Mouse (Mus musculus) heart, postnatal 14 days (tissue): Measurements from ENCODE around the gene Hist1h2bj. TPM values are rescaled to one million over a fixed set of nuclear protein-coding genes. Genes with fewer than 3 reads are reported as not detected.

ENCODE experiments used
- DNase-seq, 2 experiments: peaks; one replicate each; pipeline ENCODE4 v3.0.0; 2021 to 2022
- intact Hi-C: fragments of 180-260 bp; cut with DNase I; formaldehyde crosslinking; loops from one replicate; pipeline ENCODE4 v1.15.1; 2025
- total RNA-seq, 2 experiments: library from RNA; stranded (reverse); gene quantifications; 2 replicates each; pipeline ENCODE4 v1.2.3; 2021

Gene Hist1h2bj
- total RNA-seq, 2 experiments from 2014 or later, result 36.4 to 83.6 TPM

- no peak for DNase-seq
- intact Hi-C loops, result no loop called here
Observed at GRCm38 (mm10) chr13:22013716-22014115, 29.3 kb upstream of the Hist1h2bj start.

DNA sequence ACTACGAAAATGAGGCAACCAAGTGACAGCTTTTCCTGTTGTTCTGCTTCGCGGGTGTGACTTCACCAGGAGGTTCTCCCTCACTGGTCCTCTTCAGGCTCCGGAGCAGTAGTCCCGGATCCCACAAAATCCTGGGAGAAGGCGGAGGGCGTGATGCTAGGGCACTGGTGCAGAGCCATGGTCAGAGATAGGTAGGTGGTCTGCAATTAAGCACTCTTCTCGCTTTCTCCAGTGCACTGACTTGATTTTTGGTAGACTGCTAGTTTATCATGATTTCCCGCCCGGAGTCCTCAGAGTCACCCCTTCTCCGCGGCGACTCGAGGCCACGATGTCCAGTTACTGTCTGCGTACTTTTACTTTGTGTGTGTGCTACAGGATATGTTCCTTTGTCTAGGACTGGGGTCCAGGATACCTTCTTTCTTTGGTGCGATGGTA lies 28.6 kb upstream of the Hist1h2bj start:
- intact Hi-C loops, result no loop called here
- DNase-seq, result peak in 1 of 2 experiments; percentile 23

DNA sequence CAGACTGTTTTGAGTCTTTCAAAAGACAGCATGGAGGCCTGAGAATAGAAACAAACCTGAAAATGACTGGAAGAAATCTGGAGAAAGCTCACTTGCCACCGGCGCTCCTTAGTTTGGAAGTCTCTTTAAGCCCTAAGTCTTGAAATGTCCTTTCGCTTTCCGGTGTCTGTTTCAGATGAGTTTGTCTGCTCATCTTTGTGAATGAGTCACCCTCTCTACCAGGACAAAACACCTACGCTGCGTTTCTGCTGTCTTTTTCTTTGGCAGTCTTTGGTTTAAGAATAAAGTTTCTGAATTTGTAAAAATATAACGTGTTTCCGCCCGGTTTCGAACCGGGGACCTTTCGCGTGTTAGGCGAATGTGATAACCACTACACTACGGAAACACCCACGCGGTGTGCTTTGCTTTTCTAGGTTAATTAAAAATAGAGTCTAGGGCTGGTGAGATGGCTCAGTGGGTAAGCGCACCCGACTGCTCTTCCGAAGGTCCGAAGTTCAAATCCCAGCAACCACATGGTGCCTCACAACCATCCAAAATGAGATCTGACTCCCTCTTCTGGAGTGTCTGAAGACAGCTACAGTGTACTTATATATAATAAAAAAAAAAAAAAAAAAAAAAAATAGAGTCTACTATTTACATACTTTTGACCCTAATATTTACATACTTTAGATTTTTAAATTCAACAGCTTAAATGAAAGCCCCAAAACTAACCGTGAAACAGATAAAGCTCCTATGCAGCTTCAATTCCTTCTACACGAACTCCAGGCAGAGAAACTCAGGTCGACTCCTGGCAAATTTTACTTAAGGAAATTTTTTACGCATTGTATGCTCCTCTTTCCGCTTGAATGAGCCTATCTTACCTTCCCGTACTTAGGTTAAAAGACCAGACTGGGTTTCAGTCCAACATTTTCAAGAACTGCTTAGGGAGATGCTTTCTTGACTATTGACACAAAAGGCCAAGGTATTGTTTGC lies 27.2 kb upstream of the Hist1h2bj start:
- DNase-seq, result peak; percentile 69 to 78
- intact Hi-C loops, result no loop called here

DNA sequence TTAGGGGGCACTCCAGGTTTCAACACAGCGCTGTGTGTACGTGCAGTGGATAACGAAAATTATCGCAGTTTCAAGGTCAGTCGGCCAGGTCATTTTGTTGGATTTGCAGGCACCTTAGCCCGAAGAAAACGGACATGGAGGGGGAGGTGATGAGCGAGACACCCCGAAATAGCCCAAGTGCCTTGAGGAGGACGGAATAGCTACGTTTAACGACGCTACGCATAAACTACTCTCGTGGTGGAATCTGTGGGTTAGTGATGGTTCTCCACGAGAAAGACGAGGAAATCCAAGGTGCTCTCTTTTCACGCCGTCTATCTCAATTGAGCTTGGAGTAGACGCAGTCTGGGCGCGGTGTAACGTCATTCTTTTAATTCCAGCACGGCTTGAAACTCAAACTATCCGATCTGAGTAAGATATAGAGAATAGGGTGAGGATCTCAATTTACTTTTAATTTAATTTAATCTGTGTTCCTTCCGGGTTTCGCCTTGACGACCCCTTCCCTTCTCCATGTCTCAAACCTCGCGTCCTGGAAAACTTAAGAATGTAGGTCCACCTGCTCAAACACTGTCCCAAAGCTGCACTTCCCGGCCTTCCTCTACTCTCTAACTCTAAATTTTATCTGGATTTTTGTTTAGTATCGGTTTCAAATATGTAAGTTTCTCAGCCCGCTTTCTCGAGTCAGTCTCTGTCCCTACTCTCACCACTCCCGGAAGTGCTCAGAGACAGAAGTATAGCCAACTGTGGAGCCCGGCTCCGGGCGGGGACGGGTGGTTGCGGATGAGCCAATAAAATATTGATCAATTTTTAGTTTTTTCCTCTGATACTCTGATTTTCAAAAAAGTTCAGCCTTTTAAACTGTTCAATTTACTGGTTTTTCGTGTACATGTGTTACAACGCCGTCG lies 22.8 kb upstream of the Hist1h2bj start:
- DNase-seq, result no peak
- intact Hi-C loops, result loop anchor here (5.0 to 10.0 kb wide), 2 partner anchors 615 to 1432 kb away; partner anchors contain the start of gene Zkscan3

DNA sequence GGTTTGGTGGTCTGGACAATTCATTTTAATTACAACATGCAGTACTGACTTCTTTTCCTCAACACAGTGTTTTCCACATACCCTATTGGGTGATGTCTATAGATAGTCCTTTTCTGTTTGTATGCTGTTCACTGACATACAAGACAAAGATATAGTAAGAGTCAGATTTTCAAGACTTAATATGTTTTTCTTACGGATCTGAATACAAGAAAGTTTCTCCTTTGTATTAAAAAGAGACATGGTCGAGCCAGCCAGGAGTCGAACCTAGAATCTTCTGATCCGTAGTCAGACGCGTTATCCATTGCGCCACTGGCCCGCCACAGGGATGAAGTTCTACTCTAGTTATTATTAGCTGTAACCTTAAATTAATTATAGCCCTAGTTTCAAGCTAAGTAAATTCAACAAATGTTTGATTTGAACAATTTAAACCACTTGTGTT lies 22.1 kb upstream of the Hist1h2bj start:
- intact Hi-C loops, result loop anchor here (5.0 to 10.0 kb wide), 2 partner anchors 616 to 1431 kb away; partner anchors contain the start of gene Zkscan3
- DNase-seq, result peak; percentile 66 to 78

- DNase-seq, result no peak
- intact Hi-C loops, result loop anchor here (5.0 to 10.0 kb wide), 2 partner anchors 617 to 1431 kb away; partner anchors contain the start of gene Zkscan3
Observed at GRCm38 (mm10) chr13:22021581-22021980, 21.4 kb upstream of the Hist1h2bj start.

DNA sequence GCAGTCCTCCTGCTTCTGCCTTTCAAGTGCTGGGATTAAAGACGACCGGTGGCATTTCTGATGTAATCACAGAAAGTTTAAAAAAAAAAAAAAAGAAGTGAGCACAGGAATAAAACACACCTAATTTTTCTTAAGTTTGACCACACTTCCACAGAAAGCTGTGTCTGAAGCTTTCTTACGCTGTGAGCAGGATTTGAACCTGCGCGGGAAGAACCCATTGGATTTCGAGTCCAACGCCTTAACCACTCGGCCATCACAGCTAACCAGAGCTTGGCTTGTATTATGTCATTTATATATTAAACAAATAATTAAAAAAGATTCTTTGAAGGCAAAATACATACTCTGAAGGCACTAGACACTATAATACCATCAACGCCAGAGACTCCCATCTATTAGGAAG lies 20.8 kb upstream of the Hist1h2bj start:
- intact Hi-C loops, result loop anchor here (5.0 to 10.0 kb wide), 2 partner anchors 617 to 1430 kb away; partner anchors contain the start of gene Zkscan3
- peak; percentile 78 to 87 for DNase-seq

DNA sequence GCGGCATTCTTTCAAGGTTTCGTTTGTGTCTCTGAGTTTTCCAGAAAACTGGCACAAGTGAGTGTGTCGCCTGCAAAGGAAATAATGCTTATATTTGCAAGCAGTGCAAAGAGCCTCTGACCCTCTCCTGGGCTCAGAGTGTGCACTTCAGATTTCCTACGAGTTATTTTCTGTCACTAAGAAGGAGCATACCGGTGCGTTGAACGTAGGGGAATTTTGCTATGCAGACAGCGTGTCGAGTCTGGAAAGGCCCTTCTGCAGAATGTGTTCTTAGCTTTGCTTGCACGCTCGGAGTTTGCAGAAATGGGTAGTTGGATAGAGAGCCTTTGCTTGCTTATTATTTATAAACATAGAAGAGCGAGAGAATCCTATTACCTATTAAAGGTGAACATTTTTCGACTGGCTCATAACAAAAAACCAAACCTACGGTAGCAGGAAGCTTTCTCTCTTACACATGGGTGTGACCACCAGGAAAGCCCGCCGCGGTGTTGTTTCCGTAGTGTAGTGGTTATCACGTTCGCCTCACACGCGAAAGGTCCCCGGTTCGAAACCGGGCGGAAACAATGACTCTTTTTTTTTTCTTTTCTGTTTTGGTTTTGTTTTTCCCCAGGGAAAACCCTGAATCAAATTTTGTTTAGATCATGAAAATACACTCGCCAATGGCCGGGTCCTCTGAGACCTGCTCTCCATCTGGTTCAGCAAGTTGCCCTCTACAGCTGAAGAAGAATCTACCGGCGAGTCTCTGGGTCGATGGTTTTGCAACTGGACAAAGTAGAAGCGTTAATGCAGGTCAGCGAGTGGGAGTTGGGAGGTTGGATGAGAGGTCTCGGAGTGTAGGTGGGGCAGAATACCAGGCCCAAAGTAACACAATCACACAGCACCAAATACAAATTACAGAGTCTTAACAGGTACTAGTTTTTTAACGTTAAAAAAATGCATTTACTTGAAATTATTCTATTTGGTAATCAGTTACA lies 16.7 kb upstream of the Hist1h2bj start:
- intact Hi-C loops, result loop anchor here (5.0 to 10.0 kb wide), 3 partner anchors 314 to 1491 kb away; partner anchors contain the start of gene Zkscan3
- peak; percentile 85 to 91 for DNase-seq

DNA sequence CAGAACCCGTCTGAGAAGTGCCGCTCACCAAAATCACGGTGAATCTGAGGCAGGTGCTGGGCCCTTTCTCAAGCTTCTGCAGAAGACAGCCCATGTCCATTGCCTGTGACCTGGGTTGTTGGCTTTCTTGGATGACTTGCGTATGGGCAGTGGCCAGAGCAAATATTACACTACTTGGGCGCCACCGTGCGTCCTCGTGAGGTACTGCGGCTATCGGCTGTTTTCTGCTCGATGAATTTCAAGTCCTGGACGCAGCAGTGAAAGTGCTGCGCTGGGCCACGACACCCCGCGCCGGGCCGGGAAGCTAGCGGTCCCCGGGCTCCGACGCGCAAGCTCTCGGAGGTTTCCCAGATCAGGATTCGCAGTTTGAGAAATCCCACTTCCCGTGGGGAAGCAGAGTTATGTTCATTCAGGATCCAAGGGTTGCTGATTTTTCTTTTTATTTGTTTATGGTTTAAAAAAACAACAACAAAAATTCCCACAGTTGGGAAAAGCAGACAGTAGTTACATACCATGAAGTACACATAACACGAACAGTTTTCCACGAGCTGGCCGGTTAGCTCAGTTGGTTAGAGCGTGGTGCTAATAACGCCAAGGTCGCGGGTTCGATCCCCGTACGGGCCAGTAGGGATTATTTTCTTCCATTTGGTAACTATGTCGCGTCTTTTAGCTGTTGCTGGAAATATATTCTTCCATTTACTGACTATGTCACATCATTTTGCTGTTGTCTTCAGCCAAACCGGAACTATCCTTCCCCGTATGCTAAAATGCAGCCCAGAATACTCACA lies 14.1 kb upstream of the Hist1h2bj start:
- intact Hi-C loops, result loop anchor here (1.0 to 10.0 kb wide), 4 partner anchors 55 to 1488 kb away; partner anchors contain the start of gene Zkscan3
- peak; percentile 94 to 96 for DNase-seq

DNA sequence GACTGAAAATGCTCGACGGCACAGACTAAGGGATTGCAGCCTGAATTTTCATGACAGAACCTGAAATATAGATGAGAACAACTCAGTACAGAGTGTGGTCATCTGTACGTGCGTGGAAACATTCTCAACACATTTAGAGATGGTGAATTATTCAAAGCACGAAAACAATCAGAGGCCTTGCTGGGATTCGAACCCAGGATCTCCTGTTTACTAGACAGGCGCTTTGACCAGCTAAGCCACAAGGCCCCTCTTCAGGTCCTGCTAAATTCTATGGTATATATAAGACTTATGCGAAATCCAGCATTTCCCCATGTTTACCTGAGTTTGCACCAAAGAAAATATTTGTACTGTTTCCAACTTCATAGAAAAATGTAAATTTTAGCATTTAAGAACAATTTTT lies 13.1 kb upstream of the Hist1h2bj start:
- no peak for DNase-seq
- intact Hi-C loops, result loop anchor here (1.0 to 10.0 kb wide), 4 partner anchors 56 to 1487 kb away; partner anchors contain the start of gene Zkscan3

- intact Hi-C loops, result no loop called here
- no peak for DNase-seq
Observed at GRCm38 (mm10) chr13:22030493-22030892, 12.5 kb upstream of the Hist1h2bj start.

DNA sequence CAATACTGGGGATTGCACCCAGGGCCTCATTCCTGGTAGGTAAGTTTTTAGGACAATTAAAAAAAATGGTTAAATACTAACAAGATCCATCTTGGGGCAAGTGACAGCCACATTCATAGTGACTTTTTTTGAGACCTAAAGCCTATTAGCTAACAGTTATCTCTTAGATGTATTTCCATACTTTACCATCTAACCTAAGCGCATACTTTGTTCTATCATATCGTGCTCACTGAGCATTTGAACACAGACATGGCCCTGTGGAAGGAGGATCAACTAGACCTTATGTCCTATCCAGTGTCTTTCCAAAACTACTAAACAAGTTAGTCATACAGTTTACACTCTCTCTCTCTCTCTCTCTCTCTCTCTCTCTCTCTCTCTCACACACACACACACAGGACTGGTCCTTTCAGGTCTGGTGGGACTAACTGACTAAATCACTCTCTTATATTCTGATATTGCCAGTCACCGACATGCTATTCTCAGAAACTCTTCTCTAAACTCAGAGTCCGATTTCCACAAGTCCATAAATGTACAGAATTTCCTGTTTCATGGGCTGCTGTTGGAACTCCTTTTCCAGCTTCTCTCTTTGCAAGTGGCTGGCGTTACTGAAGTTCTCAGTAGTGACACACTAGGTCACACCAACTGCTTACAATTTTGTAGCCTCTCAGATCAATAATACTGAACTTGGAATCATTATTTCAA lies 9.1 kb upstream of the Hist1h2bj start:
- no peak for DNase-seq
- intact Hi-C loops, result no loop called here

- intact Hi-C loops, result loop anchor here (5.0 kb wide), 1 partner anchor 1538 kb away; the partner anchor contains the start of genes Hist1h2ad, Hist1h2ae, Hist1h2bf and Hist1h2bg
- no peak for DNase-seq
Observed at GRCm38 (mm10) chr13:22034443-22035266, 8.4 kb upstream of the Hist1h2bj start.

DNA sequence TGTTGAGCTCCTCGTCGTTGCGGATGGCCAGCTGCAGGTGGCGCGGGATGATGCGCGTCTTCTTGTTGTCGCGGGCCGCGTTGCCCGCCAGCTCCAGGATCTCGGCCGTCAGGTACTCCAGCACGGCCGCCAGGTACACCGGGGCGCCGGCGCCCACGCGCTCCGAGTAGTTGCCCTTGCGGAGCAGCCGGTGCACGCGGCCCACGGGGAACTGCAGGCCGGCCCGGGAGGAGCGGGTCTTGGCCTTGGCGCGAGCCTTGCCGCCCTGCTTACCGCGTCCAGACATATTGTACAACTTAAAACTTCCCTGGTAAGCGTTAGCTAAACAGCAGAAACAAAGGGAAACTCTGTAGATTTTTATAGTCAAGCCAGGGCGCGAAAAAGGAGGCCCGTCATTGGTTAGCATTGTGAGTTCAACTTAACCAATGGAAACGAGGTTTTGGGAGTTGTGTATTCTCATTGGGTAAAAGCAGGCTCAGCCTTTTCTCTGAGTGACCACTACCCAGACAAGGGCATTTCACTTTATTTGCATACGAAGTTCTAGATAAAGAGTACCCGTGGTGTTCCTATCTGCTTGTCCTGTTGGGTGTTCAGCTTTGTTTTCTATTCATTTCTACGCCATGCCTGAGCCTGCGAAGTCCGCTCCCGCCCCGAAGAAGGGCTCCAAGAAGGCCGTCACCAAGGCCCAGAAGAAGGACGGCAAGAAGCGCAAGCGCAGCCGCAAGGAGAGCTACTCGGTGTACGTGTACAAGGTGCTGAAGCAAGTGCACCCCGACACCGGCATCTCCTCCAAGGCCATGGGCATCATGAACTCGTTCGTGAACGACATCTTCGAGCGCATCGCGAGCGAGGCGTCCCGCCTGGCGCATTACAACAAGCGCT lies 7.5 kb upstream of the Hist1h2bj start, which contains the start of the genes Hist1h2ah and Hist1h2bk:
TSS of gene Hist1h2ah (minus strand) at position 302 of the 882 bp plus-strand sequence.
TSS of gene Hist1h2bk (plus strand) at position 604 of the 882 bp plus-strand sequence.
- peak; percentile 67 to 81 for DNase-seq
- intact Hi-C loops, result loop anchor here (5.0 kb wide), 1 partner anchor 1537 kb away; the partner anchor contains the start of genes Hist1h2ad, Hist1h2ae, Hist1h2bf and Hist1h2bg
